Mouse (Mus musculus) neutrophil, adult 59 days (primary cell): ENCODE data around the gene Dcaf8. TPM values are rescaled to one million over a fixed set of nuclear protein-coding genes. Genes with fewer than 3 reads are reported as not detected.

Source experiments
- total RNA-seq, 2 experiments: library from RNA; stranded (reverse); gene quantifications; 1 replicate in 1 of 2; 2 replicates in 1 of 2; pipeline ENCODE4 v1.2.4; 2023

Gene Dcaf8
- total RNA-seq, result 10 to 100 TPM; 51.5 to 52.9 TPM

GRCm38 (mm10) chr1:172147835-172148278, at the start of gene Dcaf8:
Dcaf8 (plus strand) TSS chr1:172148084.

GRCm38 (mm10) chr1:172126376-172127347, 21.2 kb upstream of the Dcaf8 start, which contains the start of gene Pex19:
Pex19 (plus strand) TSS chr1:172126755.

GRCm38 (mm10) chr1:172206141-172206917, 58.4 kb downstream of the Dcaf8 start, which contains the start of gene Pea15a:
Pea15a (minus strand) TSS chr1:172206804.

GRCm38 (mm10) chr1:172219451-172220406, 71.8 kb downstream of the Dcaf8 start, which contains the start of gene Casq1:
Casq1 (minus strand) TSS chr1:172219868.

Other genes with a start within 250 kb of the Dcaf8 start
- gene Slamf6, start 230.6 kb upstream of the Dcaf8 start, total RNA-seq, result 1 to 10 TPM; 1.5 to 4.2 TPM
- 1 to 10 TPM in 1 of 2 experiments, under 1 TPM in 1; 0.82 to 1.9 TPM for gene Vangl2, start 119.6 kb upstream of the Dcaf8 start, total RNA-seq
- not detected for gene Nhlh1, start 90.5 kb upstream of the Dcaf8 start, total RNA-seq
- 100 to 1,000 TPM; 114 to 133 TPM for gene Copa, start 65.6 kb upstream of the Dcaf8 start, total RNA-seq
- gene Ncstn, start 65.3 kb upstream of the Dcaf8 start, total RNA-seq, result 10 to 100 TPM; 78.7 to 87.7 TPM
- gene Pex19, start 21.3 kb upstream of the Dcaf8 start, total RNA-seq, result 10 to 100 TPM; 29.9 to 31.7 TPM
- 1 to 10 TPM; 6.0 to 9.3 TPM for gene Pea15a, start 58.7 kb downstream of the Dcaf8 start, total RNA-seq
- not detected for gene Casq1, start 71.8 kb downstream of the Dcaf8 start, total RNA-seq
- not detected for gene Atp1a4, start 110.3 kb downstream of the Dcaf8 start, total RNA-seq
- 10 to 100 TPM; 18.8 to 25.1 TPM for gene Igsf8, start 113.6 kb downstream of the Dcaf8 start, total RNA-seq
- gene Atp1a2, start 150.0 kb downstream of the Dcaf8 start, total RNA-seq, result not detected
- not detected for gene Kcnj9, start 181.2 kb downstream of the Dcaf8 start, total RNA-seq
- 1 to 10 TPM; 1.4 to 2.9 TPM for gene Kcnj10, start 193.1 kb downstream of the Dcaf8 start, total RNA-seq
- gene Pigm, start 228.5 kb downstream of the Dcaf8 start, total RNA-seq, result 10 to 100 TPM; 15.2 to 17.0 TPM